Mouse (Mus musculus) stomach, postnatal 0 days (tissue): ENCODE data around the gene Grcc10. TPM values are rescaled to one million over a fixed set of nuclear protein-coding genes. Genes with fewer than 3 reads are reported as not detected.
A peak's percentile ranks its signal among the peaks of the same experiment; 100 is the strongest.

Experiments used
- ATAC-seq: fragments of 200-750 bp; cut with Nextera tagmentation; 2 replicates; pipeline ENCODE4 v1.8.0; 2017; ENCODE audit not compliant: low FRiP score, low TSS enrichment
- DNase-seq: peaks from one replicate; pipeline ENCODE4 v3.0.0-alpha.2; 2016; ENCODE audit warnings: low spot score
- H3K27ac ChIP-seq: fragments of 300-500 bp; sonication (generic); replicated peaks from 2 replicates; pipeline ENCODE4 v1.5.1; 2014; ENCODE audit warnings: mild to moderate bottlenecking, control low read depth
- H3K27me3 ChIP-seq: fragments of 300-500 bp; sonication (generic); 2 replicates; pipeline ENCODE4 v1.6.1; 2014; ENCODE audit warnings: low read length; ENCODE audit not compliant: control insufficient read depth, insufficient read depth
- H3K36me3 ChIP-seq: fragments of 300-500 bp; sonication (generic); 2 replicates; pipeline ENCODE4 v1.6.1; 2014; ENCODE audit warnings: low read length, mixed read lengths; ENCODE audit not compliant: control insufficient read depth, insufficient read depth
- H3K4me1 ChIP-seq: fragments of 300-500 bp; sonication (generic); replicated peaks from 2 replicates; pipeline ENCODE4 v1.6.1; 2014; ENCODE audit warnings: antibody characterized with exemption; ENCODE audit not compliant: control insufficient read depth, insufficient read depth
- H3K4me2 ChIP-seq: fragments of 300-500 bp; sonication (generic); replicated peaks from 2 replicates; pipeline ENCODE4 v1.6.1; 2014; ENCODE audit warnings: low read depth, mild to moderate bottlenecking, control low read depth, moderate library complexity
- H3K4me3 ChIP-seq: fragments of 300-500 bp; sonication (generic); 2 replicates; pipeline ENCODE4 v1.5.1; 2014; ENCODE audit warnings: low read depth, low read length, control low read depth
- H3K9ac ChIP-seq: fragments of 300-500 bp; sonication (generic); 2 replicates; pipeline ENCODE4 v1.6.1; 2014; ENCODE audit warnings: mild to moderate bottlenecking, low read length, control low read depth, mixed read lengths
- H3K9me3 ChIP-seq: fragments of 300-500 bp; sonication (generic); 2 replicates; pipeline ENCODE4 v1.6.1; 2016; ENCODE audit warnings: low read length; ENCODE audit not compliant: control insufficient read depth
- CTCF ChIP-seq: IDR thresholded peaks from 2 replicates; pipeline ENCODE4 v1.5.1; 2016; ENCODE audit warnings: antibody characterized with exemption, low read depth, mild to moderate bottlenecking, moderate library complexity
- EP300 ChIP-seq: optimal IDR thresholded peaks from 2 replicates; pipeline ENCODE3; 2016; ENCODE audit warnings: antibody characterized with exemption
- WGBS: fragments of 180-500 bp; shearing (Covaris S2); extraction: QIAGEN DNeasy Blood & Tissue Kit; methylation state at CpG from one replicate; pipeline ENCODE4 v1.1.7; 2014; 5-methylcytosine and 5-hydroxymethylcytosine counted together
- polyA plus RNA-seq: library from polyadenylated mRNA; unstranded; fragments of >200 nt; fragmentation: Nextera tagmentation; extraction: Ambion mirVana; gene quantifications from 2 replicates; pipeline ENCODE4 v1.2.1, GENCODE M21; 2015

Grcc10 gene
- polyA plus RNA-seq, 1 experiment from 2014 or later, result 292 TPM

- DNase-seq (no peak), ATAC-seq (no peak)
- TF ChIP-seq CTCF (no peak), EP300 (no peak)
- Histone ChIP-seq H3K4me2 (no peak overlapping the region), H3K27ac (no peak overlapping the region), H3K4me3 (no peak overlapping the region), H3K4me1 (no peaks in the 10 kb centered on the region), H3K27me3 (no peaks in the 10 kb centered on the region), H3K9me3 (no peaks in the 10 kb centered on the region), H3K9ac (no peak overlapping the region), H3K36me3 (peaks cover 13% of the 10 kb centered on the region; the same call in 1 of the 2 replicates)
- 90% methylated on average over 2 of the region's 2 CpGs for WGBS
These were observed 36.8 kb downstream of the Grcc10 start for GRCm38 (mm10) chr6:124704417-124704816.

- no peak overlapping the region for H3K4me3 ChIP-seq
- ATAC-seq (no peak), DNase-seq (no peak)
- H3K4me1 ChIP-seq, result no peaks in the 10 kb centered on the region
- H3K4me2 ChIP-seq, result no peak overlapping the region
- H3K9me3 ChIP-seq, result no peaks in the 10 kb centered on the region
- no peaks in the 10 kb centered on the region for H3K27me3 ChIP-seq
- peaks cover 14% of the 10 kb centered on the region; the same call in 1 of the 2 replicates for H3K36me3 ChIP-seq
- H3K27ac ChIP-seq, result no peak overlapping the region
- 60% methylated on average over 7 of the region's 7 CpGs for WGBS
- no peak overlapping the region for H3K9ac ChIP-seq
- TF ChIP-seq EP300 (no peak), CTCF (no peak)
These were observed 37.4 kb downstream of the Grcc10 start for GRCm38 (mm10) chr6:124703789-124704188.

GRCm38 (mm10) chr6:124702784-124703103 is 38.4 kb downstream of the Grcc10 start:
- 53% methylated on average over 3 of the region's 3 CpGs for WGBS
- Histone ChIP-seq H3K4me3 (no peak overlapping the region), H3K27ac (no peak overlapping the region), H3K36me3 (peaks cover 17% of the 10 kb centered on the region; the same call in 1 of the 2 replicates), H3K27me3 (no peaks in the 10 kb centered on the region), H3K9me3 (no peaks in the 10 kb centered on the region), H3K9ac (no peak overlapping the region), H3K4me2 (no peak overlapping the region), H3K4me1 (no peaks in the 10 kb centered on the region)
- peak; percentile 91 for TF ChIP-seq CTCF
- no peak for TF ChIP-seq EP300
- ATAC-seq (peak; percentile 71), DNase-seq (peak; percentile 79)

- Histone ChIP-seq H3K4me2 (no peak overlapping the region), H3K4me1 (no peaks in the 10 kb centered on the region), H3K27ac (no peak overlapping the region), H3K9me3 (no peaks in the 10 kb centered on the region), H3K4me3 (no peak overlapping the region), H3K9ac (no peak overlapping the region), H3K36me3 (peaks cover 17% of the 10 kb centered on the region; the same call in 1 of the 2 replicates), H3K27me3 (no peaks in the 10 kb centered on the region)
- 0 out of 2 replicates have a peak, but pooled peaks have one; percentile 10 for ATAC-seq
- TF ChIP-seq CTCF, result peak; percentile 60
- no peak for TF ChIP-seq EP300
- 85% methylated on average over 17 of the region's 17 CpGs for whole genome bisulfite sequencing
- DNase-seq, result no peak
These were observed 38.9 kb downstream of the Grcc10 start for GRCm38 (mm10) chr6:124702102-124702783.

GRCm38 (mm10) chr6:124701338-124701737 is 39.8 kb downstream of the Grcc10 start:
- ATAC-seq, result no peak

GRCm38 (mm10) chr6:124699962-124700610 is 41.1 kb downstream of the Grcc10 start:
- no peak overlapping the region for H3K27ac ChIP-seq
- peaks cover 17% of the 10 kb centered on the region; the same call in 1 of the 2 replicates for H3K36me3 ChIP-seq
- H3K4me3 ChIP-seq, result no peak overlapping the region
- 70% methylated on average over 11 of the region's 11 CpGs for WGBS
- DNase-seq (peak; percentile 48), ATAC-seq (peak; percentile 46)
- no peaks in the 10 kb centered on the region for H3K9me3 ChIP-seq
- H3K27me3 ChIP-seq, result no peaks in the 10 kb centered on the region
- no peak overlapping the region for H3K4me2 ChIP-seq
- H3K9ac ChIP-seq, result no peak overlapping the region
- no peak for TF ChIP-seq EP300
- no peak for TF ChIP-seq CTCF
- no peaks in the 10 kb centered on the region for H3K4me1 ChIP-seq

More at GRCm38 (mm10) chr6:124701338-124701737, 39.8 kb downstream of the Grcc10 start:
- TF ChIP-seq CTCF, result peak; percentile 52
- TF ChIP-seq EP300, result no peak
- Histone ChIP-seq H3K4me3 (no peak overlapping the region), H3K27me3 (no peaks in the 10 kb centered on the region), H3K27ac (no peak overlapping the region), H3K9ac (no peak overlapping the region), H3K4me1 (no peaks in the 10 kb centered on the region), H3K9me3 (no peaks in the 10 kb centered on the region), H3K4me2 (no peak overlapping the region), H3K36me3 (peaks cover 17% of the 10 kb centered on the region; the same call in 1 of the 2 replicates)
- no peak for DNase-seq
- 66% methylated on average over 8 of the region's 8 CpGs for WGBS
